Mouse (Mus musculus): ENCODE measurements around the gene Pex16. TPM values are rescaled to one million over a fixed set of nuclear protein-coding genes. Genes with fewer than 3 reads are reported as not detected.

Gene Pex16
- total and polyA plus RNA-seq, 3 experiments: 41.9 to 52.5 TPM; not detected in 1

GRCm38 (mm10) chr2:92364086-92364485 lies 10.4 kb upstream of the Pex16 start:
- DNase-seq (ENCODE audit: low read depth, low spot score): no peak
- Histone ChIP-seq H3K9ac (ENCODE audit: control insufficient read depth, low read depth, low read length, poor library complexity, severe bottlenecking) (no peak overlapping the region), H3K27ac (ENCODE audit: control insufficient read depth, low read depth, low read length) (no peak overlapping the region), H3K27me3 (ENCODE audit: control insufficient read depth in 1 of 2, insufficient read depth in 2 of 2, low read length in 2 of 2) (no peaks in the 10 kb centered on the region), H3K79me2 (ENCODE audit: control insufficient read depth, insufficient read depth, low read length, poor library complexity) (no peaks in the 10 kb centered on the region), H3K36me3 (ENCODE audit: control insufficient read depth in 1 of 2, insufficient read depth in 2 of 2, low read length in 2 of 2) (no peaks in the 10 kb centered on the region), H3K4me3 (ENCODE audit: control insufficient read depth in 1 of 2, insufficient read depth in 1 of 2, low read depth in 2 of 2, low read length in 2 of 2) (no peak overlapping the region), H3K4me1 (ENCODE audit: control insufficient read depth in 1 of 2, insufficient read depth in 2 of 2, low read length in 2 of 2) (no peaks in the 10 kb centered on the region), H3K9me3 (replicated peaks; ENCODE audit: insufficient read depth, low read length) (no peaks in the 10 kb centered on the region)
- no peak for TF ChIP-seq MAFK (IDR thresholded peaks at IDR 0.05; ENCODE audit: borderline replicate concordance, low read depth, low read length)
- no peak for TF ChIP-seq USF1 (IDR thresholded peaks at IDR 0.05; ENCODE audit: low read depth, low read length)
- no peak for TF ChIP-seq HCFC1 (IDR thresholded peaks at IDR 0.05; ENCODE audit: low read depth, low read length)
- TF ChIP-seq TCF12 (IDR thresholded peaks at IDR 0.05; ENCODE audit: low read depth, low read length): no peak
- no peak for TF ChIP-seq MEF2A (IDR thresholded peaks at IDR 0.05; ENCODE audit: extremely low read depth, insufficient replicate concordance, low read depth, low read length, poor library complexity, severe bottlenecking)
- TF ChIP-seq GATA1 (IDR thresholded peaks at IDR 0.05; ENCODE audit: low read depth, low read length): no peak
- TF ChIP-seq NRF1 (IDR thresholded peaks at IDR 0.05; ENCODE audit: insufficient read depth, low read depth, low read length, poor library complexity, severe bottlenecking): no peak
- TF ChIP-seq POLR2AphosphoS2 (IDR thresholded peaks at IDR 0.05; ENCODE audit: low read length): no peak
- TF ChIP-seq JUND (IDR thresholded peaks at IDR 0.05; ENCODE audit: low read depth, low read length): no peak
- TF ChIP-seq ZC3H11A (IDR thresholded peaks at IDR 0.05; ENCODE audit: low read depth, low read length): no peak
- no peak for TF ChIP-seq SIN3A (IDR thresholded peaks at IDR 0.05; ENCODE audit: low read length)
- no peak for TF ChIP-seq GABPA (IDR thresholded peaks at IDR 0.05; ENCODE audit: low read depth, low read length)

GRCm38 (mm10) chr2:92365568-92365967 lies 8.9 kb upstream of the Pex16 start:
- TF ChIP-seq NRF1 (IDR thresholded peaks at IDR 0.05; ENCODE audit: insufficient read depth, low read depth, low read length, poor library complexity, severe bottlenecking) (no peak), MEF2A (IDR thresholded peaks at IDR 0.05; ENCODE audit: extremely low read depth, insufficient replicate concordance, low read depth, low read length, poor library complexity, severe bottlenecking) (no peak), E2F4 (IDR thresholded peaks at IDR 0.05; ENCODE audit: borderline replicate concordance, low read depth, low read length) (no peak), ETS1 (IDR thresholded peaks at IDR 0.05; ENCODE audit: low read depth, low read length) (no peak), TAL1 (IDR thresholded peaks at IDR 0.05; ENCODE audit: low read length) (no peak), KAT2A (conservative IDR thresholded peaks at IDR 0.05; ENCODE audit: low read depth, low read length) (no peak), USF2 (IDR thresholded peaks at IDR 0.05; ENCODE audit: borderline replicate concordance in 1 of 2, insufficient read depth in 1 of 2, low read depth in 1 of 2, low read length in 2 of 2) (no peak), CTCF (IDR thresholded peaks at IDR 0.05 in 2 of 3, conservative IDR thresholded peaks at IDR 0.05 in 1 of 3; ENCODE audit: control insufficient read depth in 1 of 3, insufficient read depth in 1 of 3, low read depth in 2 of 3, low read length in 3 of 3, poor library complexity in 1 of 3, severe bottlenecking in 1 of 3) (no peak), RCOR1 (IDR thresholded peaks at IDR 0.05; ENCODE audit: low read depth, low read length) (no peak), POLR2A (IDR thresholded peaks at IDR 0.05; ENCODE audit: control insufficient read depth in 1 of 2, insufficient read depth in 1 of 2, low read depth in 1 of 2, low read length in 2 of 2, poor library complexity in 1 of 2) (no peak), MAFK (IDR thresholded peaks at IDR 0.05; ENCODE audit: borderline replicate concordance, low read depth, low read length) (no peak), ZMIZ1 (IDR thresholded peaks at IDR 0.05; ENCODE audit: low read depth, low read length) (no peak)
- DNase-seq (ENCODE audit: low read depth, low spot score): no peak
- Histone ChIP-seq H3K9ac (ENCODE audit: control insufficient read depth, low read depth, low read length, poor library complexity, severe bottlenecking) (no peak overlapping the region), H3K27ac (ENCODE audit: control insufficient read depth, low read depth, low read length) (no peak overlapping the region), H3K4me1 (ENCODE audit: control insufficient read depth in 1 of 2, insufficient read depth in 2 of 2, low read length in 2 of 2) (no peaks in the 10 kb centered on the region), H3K9me3 (replicated peaks; ENCODE audit: insufficient read depth, low read length) (no peaks in the 10 kb centered on the region), H3K36me3 (ENCODE audit: control insufficient read depth in 1 of 2, insufficient read depth in 2 of 2, low read length in 2 of 2) (no peaks in the 10 kb centered on the region), H3K4me3 (ENCODE audit: control insufficient read depth in 1 of 2, insufficient read depth in 1 of 2, low read depth in 2 of 2, low read length in 2 of 2) (no peak overlapping the region), H3K27me3 (ENCODE audit: control insufficient read depth in 1 of 2, insufficient read depth in 2 of 2, low read length in 2 of 2) (no peaks in the 10 kb centered on the region), H3K79me2 (ENCODE audit: control insufficient read depth, insufficient read depth, low read length, poor library complexity) (no peaks in the 10 kb centered on the region)

Measured in MEL (cell line).